Mouse (Mus musculus) thymus, adult 18-20 months (tissue): ENCODE data around the gene Birc5.

Experiments
- DNase-seq, 2 experiments: peaks; one replicate each; pipeline ENCODE4 v3.0.0; 2022; ENCODE audit warnings: mixed read lengths in 2 of 2

Gene Birc5

DNA sequence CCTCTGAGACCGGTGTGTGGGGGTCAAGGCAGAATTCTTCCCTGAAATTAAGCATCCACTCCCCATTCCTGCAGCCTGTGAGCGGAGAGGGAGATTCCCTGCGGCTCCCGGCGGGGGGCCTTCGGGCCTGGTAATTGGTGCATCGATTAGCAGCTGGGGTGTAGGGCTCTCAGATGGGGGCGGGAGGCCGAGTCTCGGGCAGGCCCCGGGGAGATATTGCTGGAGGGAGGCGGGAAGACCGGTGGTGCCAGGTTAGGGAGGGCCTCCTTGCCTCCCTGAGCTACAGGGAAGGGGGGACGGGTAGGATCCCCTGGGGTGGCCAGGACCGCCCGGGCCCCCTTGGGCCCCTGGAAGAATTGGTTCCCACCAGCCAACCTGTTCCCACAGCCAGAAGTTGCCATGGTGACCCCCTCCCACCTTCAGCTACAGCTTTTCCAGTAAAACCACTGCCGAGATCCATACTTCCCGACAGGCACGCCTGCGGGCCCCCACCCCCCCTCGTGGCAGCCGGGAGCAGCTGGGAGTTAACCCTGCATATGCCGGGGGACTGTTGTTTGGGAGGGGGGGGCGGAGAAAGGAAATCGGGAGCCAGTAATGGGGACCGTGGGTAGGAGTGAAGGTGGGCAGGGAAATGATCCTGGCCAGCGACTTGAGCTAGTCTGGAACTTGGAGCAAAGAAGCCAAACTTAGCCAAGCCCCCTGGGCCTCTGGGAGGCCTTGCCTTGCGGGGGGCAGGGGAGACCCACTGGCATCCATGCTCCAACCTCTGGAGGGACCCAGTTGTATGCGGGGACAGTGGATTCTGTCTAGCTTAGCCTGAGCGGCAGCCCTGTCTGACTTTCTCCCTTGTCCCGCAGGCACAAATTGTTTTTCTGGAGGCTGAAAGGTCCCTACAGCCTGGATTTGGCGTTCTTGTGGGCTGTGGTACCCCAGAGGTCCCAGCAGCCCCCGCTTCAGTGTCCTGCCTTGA is 40.1 kb downstream of the Birc5 start:
- DNase-seq: no peak

DNA sequence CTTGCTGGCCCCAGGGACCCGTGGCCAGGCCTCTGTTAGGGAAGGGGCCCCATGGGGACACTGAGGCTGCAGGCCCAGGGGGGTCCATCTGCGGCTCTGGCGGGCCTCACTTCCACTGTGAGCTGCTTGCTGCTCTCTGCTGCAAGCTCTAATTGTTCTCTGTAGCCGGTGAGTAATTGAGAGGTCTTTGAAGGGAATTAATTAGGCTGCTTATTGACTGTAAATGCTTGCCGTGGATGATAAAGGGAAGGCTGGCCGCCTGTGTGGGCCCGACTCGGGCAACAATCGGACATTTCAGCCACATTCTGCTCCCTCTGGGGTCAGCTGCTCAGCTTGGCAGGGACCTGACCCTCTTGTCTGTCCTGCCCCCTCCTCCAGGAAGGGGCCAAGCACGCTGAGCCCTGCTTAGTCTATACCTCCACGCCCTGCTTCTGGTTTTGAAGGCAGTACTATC is 40.9 kb downstream of the Birc5 start:
- no peak for DNase-seq

DNA sequence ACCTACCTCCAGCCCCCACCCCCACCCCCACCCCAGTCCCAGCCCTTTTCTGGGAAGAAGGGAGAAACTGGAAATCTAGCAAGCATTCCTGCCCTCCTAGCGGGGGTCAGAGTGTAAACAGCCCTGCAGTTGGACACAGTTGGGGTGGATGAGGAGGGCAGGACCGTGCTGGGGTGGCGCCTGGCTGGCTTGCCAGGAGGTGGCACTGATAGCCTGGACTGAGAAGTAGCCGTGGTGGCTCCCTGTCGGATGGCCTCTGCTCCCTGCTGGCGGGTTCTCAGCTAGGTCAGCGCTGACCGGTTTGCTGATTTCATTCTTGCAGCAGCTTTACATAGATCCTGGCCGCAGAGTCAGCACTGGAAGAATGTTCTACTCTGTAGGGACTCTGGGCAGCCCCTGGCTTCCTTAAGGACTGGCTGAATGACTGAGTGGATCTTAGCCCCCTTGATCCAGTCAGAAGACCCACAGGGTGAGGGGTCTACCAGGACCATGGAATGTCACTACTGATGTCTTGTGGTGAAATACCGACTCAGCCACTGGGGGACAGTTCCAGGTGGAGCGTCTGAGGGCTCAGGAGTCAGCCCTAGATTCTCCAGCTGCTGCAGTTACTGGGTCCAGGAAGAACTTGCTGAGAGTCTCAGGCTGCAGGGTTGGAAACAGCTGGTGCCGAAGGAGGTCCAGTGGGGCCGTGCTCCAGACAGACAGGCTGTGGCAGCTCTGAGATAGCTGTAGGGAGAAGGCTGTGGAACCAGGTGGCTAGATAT is 41.6 kb downstream of the Birc5 start:
- peak in 1 of 2 experiments; percentile 23 for DNase-seq

DNA sequence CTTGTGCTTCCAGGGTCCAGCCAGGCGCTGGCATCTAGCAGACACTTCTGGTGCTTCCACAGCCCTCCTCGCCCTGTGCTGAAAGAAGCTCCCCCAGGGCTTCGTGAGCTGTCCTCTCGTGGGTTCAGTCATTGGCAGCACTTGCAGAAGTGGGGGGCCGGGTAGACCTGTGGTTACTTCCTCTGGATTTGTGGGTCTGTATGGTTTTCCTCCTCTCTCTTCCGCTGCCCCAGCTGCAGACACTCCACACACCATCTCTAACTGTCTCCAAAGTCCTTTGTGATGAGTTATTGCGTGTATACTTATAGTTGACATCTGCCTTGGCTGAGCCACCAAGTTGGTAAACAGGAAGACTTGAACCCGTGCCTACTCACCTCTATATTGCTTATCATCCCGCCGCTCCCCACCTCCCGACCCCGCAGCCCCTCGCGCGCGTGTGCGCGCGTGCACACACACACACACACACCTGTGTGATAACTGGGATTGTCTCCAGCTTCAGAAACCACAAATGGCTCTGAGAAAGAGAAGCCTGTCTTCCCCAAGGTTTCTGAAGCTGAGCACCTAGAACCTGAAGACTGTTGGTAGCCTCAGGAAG is 42.6 kb downstream of the Birc5 start:
- DNase-seq: peak in 1 of 2 experiments; percentile 61

DNA sequence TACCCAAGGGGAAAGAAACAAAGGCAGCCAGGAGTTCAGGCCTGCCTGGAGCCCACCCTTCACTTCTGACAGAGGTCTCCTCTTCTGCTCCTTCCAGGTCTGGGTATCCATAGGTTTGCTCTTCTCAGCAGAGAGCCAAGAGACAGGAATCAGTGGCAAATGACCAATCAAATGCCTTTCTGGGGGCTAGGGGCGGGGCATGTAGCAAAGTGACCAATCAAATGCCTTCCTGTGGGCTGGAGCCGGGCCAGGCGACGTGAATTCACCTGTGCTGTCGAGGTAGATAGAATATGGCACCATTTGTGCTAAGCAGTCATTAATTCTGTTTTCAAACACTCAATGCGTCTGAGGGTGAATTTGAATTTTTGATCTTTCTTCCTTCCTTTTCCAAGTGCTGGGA is 43.1 kb downstream of the Birc5 start:
- peak in 1 of 2 experiments; percentile 74 for DNase-seq

DNA sequence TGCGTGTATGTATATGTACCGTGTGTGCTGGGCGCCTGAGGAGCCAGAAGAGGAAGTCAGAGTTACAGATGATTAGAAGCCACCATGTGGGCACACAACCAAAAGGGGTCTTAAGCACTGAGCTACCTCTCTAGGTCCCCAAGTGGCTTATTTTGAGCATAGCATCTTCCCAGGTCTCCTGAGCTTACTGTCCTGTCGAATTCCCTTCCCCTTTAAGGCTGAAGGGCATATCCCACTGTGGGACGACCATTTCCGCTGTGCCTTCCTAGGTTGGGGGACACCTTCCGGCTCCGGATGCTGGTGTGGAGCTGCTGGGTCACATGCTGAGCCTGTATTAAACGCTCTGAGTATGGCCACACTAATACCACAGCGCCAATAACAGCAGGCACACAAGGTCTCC is 45.6 kb downstream of the Birc5 start:
- DNase-seq: no peak

DNA sequence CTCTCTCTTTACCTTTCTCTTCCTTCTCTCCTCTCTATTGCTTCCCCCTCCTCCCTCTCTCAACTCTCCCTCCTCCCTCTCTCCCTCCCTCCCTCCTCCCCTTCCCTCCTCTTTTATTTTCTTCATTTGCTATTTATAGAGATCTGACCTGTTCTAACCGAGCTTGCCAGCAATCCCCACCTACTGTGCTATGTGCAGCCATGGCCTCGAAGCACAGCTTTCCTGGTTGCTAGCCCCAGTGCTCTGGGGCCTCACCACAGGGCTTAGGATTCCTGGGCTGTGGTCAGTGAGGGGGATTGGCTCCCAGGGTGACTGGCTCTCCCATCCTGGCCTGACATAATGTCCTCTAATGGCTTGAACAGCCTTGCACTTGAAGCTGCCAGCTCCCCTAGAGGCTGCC is 47.5 kb downstream of the Birc5 start:
- DNase-seq: no peak

DNA sequence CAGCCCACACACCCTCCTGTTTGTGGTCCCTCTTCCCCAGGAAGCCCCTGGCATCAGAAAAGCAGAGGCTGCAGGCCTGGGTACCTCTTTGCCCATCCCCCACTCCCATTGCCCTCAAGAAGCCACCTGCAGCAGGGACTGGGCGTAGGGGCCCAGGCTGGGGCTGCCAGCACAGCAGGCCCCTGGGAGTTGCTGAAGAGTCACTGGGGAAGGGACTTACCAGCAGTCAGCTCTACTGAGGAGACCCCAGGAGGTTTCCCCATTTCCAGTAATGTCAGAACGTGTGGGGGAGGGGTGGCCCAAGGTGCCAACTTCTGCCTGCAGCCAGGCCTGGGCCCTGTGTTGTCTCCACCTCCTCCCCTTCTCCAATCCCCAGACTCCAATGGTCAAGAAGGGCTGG is 53.2 kb downstream of the Birc5 start:
- peak; percentile 76 to 85 for DNase-seq

DNA sequence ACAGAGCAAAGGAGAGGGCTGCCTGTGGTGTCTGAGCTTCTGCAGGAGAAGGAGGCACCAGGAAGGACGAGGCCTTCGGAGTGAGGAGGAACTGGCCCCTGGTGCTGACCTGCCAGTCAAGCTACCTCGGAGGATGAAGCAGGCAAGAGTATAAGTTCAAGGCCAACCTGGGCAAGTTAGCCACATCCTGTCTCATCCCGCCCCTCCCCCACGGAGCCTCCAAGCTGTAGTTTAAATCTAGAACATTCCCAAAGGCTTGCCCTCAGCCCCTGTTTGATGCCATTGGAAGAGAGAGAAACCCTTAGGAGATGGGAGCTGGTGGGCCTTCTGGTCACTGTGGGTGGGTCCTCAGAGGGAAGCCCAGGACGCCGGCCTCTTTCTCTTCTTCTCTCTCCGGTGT is 55.4 kb downstream of the Birc5 start:
- no peak for DNase-seq
